Mouse (Mus musculus): ENCODE measurements at regions not wholly inside any gene's neighbourhood (a gene's known extent, or its start where the extent isn't known, plus 50 kb on each side); places are given as distances from the start of the nearest gene placed in this dataset.

DNA sequence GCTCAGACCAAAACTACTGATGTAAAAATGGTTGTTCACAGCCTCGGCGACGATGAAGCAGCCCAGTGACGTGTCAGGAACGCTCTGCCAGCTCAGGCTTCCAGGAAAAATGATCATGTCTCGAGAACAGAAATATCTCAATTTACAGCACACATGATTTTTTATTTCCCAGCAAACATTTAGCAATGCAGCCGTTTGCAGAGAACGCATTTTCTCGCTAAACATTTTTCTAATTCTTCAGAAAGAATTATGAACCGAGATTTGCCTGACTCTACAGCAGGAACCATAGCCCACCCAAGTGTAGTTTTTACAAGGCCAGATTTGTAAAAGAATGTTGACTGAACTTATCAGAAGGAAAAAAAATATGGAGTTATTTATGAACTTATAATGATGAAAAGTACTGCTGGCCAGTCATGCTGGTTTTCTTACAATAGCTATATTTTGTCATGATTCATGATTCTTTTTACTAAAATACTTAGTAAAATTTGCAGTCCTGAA lies 380.4 kb downstream of the Etnk1 start:
- no peak for DNase-seq (ENCODE audit: low spot score)

DNA sequence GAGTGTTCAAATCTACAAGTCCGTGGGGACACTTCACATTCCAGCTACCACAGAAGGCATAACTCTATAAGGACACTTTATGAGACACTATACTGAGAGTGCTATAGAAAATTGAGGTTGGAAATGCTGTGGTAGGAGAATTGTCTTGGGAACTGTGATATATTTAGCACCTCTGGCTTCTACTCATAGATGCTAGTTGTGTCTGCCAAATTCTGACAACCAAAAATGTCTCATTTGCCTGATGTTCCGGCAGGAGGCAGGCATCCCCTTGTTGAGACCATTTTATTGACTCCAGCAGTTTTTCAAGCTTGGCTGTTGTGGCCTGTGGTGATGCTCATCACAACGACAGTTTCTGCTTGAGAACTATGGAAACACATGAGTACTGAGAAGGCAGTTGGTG lies 387.9 kb downstream of the Etnk1 start:
- no peak for DNase-seq (ENCODE audit: low spot score)

GRCm38 (mm10) chr6:143558046-143558884 lies 391.2 kb downstream of the Etnk1 start:
- DNase-seq (ENCODE audit: low spot score), result no peak

- DNase-seq (ENCODE audit: low spot score), result no peak
Observed at GRCm38 (mm10) chr6:143559316-143559715, 392.3 kb downstream of the Etnk1 start.

GRCm38 (mm10) chr6:143561316-143562088 lies 394.5 kb downstream of the Etnk1 start:
- DNase-seq (ENCODE audit: low spot score), result peak; percentile 6

DNA sequence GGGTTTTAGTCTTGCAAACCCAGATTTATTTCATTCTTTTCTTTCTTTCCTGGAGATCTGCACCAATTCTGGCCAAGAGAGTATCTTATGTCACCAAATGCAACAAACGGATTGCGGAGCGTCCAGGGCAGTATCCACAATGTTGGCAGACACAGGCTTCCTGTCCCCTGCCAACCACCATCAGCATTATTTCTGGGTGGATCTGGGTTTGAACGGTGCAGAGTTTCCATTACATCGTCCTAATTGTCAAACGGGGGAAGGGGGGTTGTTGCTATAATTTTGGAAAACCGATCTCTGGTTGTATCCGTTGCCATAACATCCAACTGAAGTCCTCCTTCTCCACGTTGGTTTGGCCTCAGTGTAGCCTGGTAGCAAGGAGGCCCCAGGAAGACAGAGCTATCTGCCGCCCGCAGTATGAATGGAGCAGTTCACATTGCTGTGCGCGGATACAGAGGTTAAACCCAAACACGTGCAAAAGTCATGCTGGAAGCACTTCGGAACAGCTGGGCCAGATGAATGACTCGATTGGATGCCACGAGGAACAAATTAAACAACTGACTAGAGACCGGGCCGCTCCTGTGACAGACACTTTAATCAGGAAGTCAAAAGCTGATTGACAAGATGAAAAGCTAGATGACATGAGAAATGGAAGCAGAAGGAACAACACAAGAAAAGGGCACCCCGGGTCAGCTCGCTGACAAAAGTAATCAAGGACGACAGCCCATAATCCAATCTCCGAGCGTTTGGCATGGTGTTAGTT lies 404.5 kb downstream of the Etnk1 start:
- DNase-seq (ENCODE audit: low spot score), result no peak

- DNase-seq (ENCODE audit: low spot score), result no peak
Observed at GRCm38 (mm10) chr6:143579223-143579622, 412.2 kb downstream of the Etnk1 start.

- DNase-seq (ENCODE audit: low spot score), result no peak
Observed at GRCm38 (mm10) chr6:143589666-143590065, 422.6 kb downstream of the Etnk1 start.

GRCm38 (mm10) chr6:143590231-143590630 lies 423.2 kb downstream of the Etnk1 start:
- no peak for DNase-seq (ENCODE audit: low spot score)

DNA sequence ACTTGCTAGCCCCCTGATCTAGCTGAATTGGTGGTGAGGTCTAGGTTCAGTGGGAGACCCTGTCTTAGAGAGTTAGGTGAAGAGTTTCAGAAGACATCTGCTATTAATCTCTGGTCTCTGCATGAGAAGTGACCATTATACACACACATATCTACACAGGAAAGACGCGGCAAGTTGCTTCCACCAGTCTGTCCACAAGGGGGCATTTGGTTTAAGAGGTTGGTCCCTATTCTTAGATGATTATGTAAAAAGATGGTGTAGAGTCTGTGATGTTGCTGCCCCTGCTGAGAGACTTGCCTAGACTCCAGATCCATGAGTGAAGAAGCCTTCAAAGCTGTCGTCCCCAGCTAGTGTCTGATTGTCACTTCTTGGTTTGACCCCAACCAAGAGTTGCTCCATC lies 425.5 kb downstream of the Etnk1 start:
- DNase-seq (ENCODE audit: low spot score), result no peak

DNA sequence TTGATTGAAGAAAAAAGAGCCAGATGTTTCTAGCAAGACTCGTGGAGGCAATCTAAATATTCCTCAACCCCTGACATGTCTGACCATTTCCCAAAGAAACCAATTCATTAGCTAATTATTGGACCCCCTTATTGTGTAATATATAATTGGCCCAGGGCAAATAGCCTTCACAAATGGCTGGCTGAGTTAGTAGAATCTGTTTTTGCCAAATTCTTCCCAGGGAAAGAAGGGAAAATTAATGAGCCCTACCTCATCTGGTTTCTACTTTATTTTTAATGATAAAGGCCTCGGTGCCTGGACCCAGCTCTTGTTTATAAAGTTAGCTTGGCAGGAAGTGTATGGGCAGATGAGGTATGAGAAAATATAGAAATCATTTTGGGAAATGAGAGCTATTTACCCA lies 428.5 kb downstream of the Etnk1 start:
- DNase-seq (ENCODE audit: low spot score), result no peak

DNA sequence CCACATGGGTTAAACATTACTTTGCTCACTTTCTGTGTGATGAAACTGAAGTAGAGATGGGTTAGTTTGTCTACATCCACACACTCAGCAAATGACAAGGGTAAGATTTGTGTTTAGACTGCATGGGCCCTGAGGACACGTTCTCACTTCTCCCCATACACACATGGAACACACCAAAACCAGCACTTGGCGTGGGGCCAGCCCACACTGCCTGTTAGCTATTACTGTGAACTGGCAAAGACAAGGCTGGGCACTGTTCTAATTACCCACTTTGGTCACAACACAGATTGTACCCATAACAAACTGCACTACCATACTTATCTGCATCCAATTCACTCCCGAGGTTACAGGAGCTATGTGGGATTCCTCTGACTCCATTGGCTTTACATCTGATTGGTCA lies 430.4 kb downstream of the Etnk1 start:
- DNase-seq (ENCODE audit: low spot score), result no peak

DNA sequence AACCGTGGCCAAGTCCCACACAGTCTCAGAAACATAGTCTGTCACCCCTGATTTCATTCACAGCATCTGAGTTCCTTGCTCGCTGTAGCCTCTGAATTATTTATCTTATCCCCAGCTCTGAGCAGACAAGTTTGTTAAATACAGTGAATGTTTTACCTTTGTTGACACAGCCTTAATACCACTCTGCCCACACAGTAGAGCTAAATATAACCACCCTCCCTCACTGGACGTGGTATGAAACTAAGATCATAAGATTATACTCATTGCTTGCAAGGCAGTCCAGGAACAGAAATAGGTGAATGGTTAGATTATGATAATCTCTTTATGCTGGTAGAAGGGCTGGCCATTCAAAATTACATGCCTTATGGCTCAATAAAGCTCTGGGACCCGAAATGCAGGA lies 431.9 kb downstream of the Etnk1 start:
- no peak for DNase-seq (ENCODE audit: low spot score)

DNA sequence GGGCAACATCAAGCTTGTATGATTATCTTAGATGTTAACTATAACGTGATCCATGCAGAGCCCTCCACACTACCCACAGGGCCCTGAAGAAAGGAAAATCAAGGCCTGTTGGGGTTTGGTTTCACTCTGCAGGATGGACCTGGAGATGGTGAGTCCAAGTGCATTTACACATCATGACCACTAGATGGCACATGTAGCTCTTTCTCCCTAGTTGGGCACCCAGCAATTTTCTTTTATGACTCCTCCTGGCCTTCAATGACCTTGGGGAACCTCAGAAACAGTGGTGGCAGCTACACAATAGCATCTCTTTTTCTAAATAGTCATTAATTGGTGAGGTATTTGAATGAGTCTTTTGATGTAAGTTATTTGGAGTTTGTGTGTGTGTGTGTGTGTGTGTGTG lies 442.1 kb downstream of the Etnk1 start:
- DNase-seq (ENCODE audit: low spot score), result peak; percentile 18

- DNase-seq (ENCODE audit: low spot score), result no peak
Observed at GRCm38 (mm10) chr6:143612966-143613365, 445.9 kb downstream of the Etnk1 start.

- no peak for DNase-seq (ENCODE audit: low spot score)
Observed at GRCm38 (mm10) chr6:143614431-143614987, 447.5 kb downstream of the Etnk1 start.

- DNase-seq (ENCODE audit: low spot score), result no peak
Observed at GRCm38 (mm10) chr6:143615361-143615760, 448.3 kb downstream of the Etnk1 start.

DNA sequence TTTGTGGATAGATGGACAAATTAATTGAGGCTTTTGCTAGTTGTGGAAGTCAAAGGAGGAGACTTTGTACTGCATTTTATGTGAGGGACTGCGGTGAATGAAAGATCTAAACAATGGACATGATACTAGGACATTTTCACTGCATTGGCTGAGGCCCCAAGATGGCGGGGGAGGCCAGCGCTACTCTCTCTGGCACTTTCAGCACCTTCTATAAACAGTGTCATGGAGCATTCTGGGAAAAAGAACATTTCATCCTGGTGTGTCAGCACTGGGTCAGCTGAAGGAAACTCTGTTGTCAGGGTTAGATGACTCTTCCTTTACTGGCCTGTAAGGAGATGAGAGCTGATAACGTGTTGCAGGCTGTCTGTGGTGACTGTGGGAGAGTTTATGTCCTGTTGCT lies 449.4 kb downstream of the Etnk1 start:
- peak; percentile 8 for DNase-seq (ENCODE audit: low spot score)

- DNase-seq (ENCODE audit: low spot score), result no peak
Observed at GRCm38 (mm10) chr6:143618558-143618957, 451.5 kb downstream of the Etnk1 start.

DNA sequence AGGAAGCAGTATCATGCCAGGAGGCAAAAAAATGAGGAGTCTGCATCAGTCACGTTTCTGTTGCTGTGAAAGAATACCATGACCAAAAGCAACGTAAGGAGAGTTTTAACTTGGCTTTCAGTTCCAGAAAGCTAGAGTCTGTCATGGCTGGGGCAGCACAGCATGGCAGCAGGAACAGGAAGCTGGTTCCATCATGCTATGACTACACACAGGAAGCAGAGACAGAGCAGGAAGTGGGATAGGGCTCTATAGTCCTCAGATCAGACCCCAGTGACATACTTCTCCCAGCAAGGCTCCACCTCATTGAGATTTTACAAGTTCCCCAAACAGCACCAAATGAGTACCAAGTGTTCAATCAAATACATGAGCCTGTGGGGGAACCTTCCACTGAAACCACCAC lies 453.6 kb downstream of the Etnk1 start:
- DNase-seq (ENCODE audit: low spot score), result no peak

- no peak for DNase-seq (ENCODE audit: low spot score)
Observed at GRCm38 (mm10) chr6:143622161-143622560, 455.1 kb downstream of the Etnk1 start.

GRCm38 (mm10) chr6:143624901-143625300 lies 457.9 kb downstream of the Etnk1 start:
- no peak for DNase-seq (ENCODE audit: low spot score)
